Mouse (Mus musculus) adrenal gland, adult 10 weeks (tissue): ENCODE measurements around the gene H2al1o. TPM values are rescaled to one million over a fixed set of nuclear protein-coding genes. Genes with fewer than 3 reads are reported as not detected.

Experiments used
- polyA plus RNA-seq: library from polyadenylated mRNA; stranded (reverse); fragments of 350-450 nt; fragmentation: Illumina TruSeq; extraction: RNeasy Lipid Tissue Mini Kit (QIAGEN cat#74804); gene quantifications from one replicate; pipeline ENCODE4 v1.2.3, GENCODE M21; 2014; ENCODE audit warnings: low read depth, low replicate concordance

H2al1o gene
- not detected for polyA plus RNA-seq

DNA sequence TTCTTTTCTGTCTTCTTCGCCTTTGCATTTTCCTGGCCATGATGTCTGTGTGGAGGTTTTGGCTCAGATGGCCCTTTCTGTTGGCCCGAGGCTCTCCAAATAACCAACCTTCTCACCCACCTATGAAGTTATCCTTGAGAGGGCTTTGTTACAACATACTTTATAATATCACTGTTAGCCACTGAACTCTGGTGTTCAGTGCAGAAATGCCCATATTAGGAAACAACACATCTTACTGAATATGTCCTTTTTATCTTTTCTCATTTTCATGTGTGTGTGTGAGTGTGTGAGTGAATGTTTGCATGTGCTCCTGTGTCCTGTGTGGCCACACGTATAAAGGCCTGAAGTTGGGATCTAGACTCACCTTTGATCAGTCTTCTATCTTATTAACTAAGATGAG lies at the start of gene H2al1o:
TSS of gene H2al1o (minus strand) at position 101 of the 400 bp plus-strand sequence.

Other genes with a start within 250 kb of the H2al1o start
- not detected for gene H2al1k, start 221.8 kb downstream of the H2al1o start, polyA plus RNA-seq
- gene Cybb, start 84.6 kb downstream of the H2al1o start, polyA plus RNA-seq: 26.8 TPM
- 841 TPM for gene Dynlt3, start 90.6 kb upstream of the H2al1o start, polyA plus RNA-seq